Mouse (Mus musculus) ES-E14 (cell line): ENCODE data around the gene Dram2. TPM values are rescaled to one million over a fixed set of nuclear protein-coding genes. Genes with fewer than 3 reads are reported as not detected.

ENCODE experiments used
- DNase-seq: peaks from one replicate; pipeline ENCODE4 v3.0.0-alpha.2; 2013; ENCODE audit warnings: low read depth, low spot score
- H3K27ac ChIP-seq: 2 replicates; pipeline ENCODE4 v1.5.1; 2012; ENCODE audit warnings: low read depth, mild to moderate bottlenecking, low read length, moderate library complexity, mixed read lengths; ENCODE audit not compliant: poor library complexity, insufficient read depth, severe bottlenecking
- H3K36me3 ChIP-seq: 2 replicates; pipeline ENCODE4 v1.6.1; 2012; ENCODE audit warnings: mild to moderate bottlenecking, low read length, moderate library complexity, mixed read lengths; ENCODE audit not compliant: control insufficient read depth, poor library complexity, insufficient read depth, severe bottlenecking
- H3K4me1 ChIP-seq, 2 experiments: fragments of 150-350 bp in 1 of 2; sonication (generic) in 1 of 2; 2 replicates each; pipeline ENCODE4 v1.6.1; 2012; ENCODE audit warnings: low read length in 2 of 2, mild to moderate bottlenecking in 1 of 2, mixed read lengths in 1 of 2; ENCODE audit not compliant: control insufficient read depth in 2 of 2, insufficient read depth in 2 of 2, poor library complexity in 1 of 2
- H3K4me3 ChIP-seq, 2 experiments: fragments of 150-350 bp in 1 of 2; sonication (generic) in 1 of 2; 2 replicates each; pipeline ENCODE4 v1.5.1; 2012; ENCODE audit warnings: low read length in 2 of 2, low read depth in 1 of 2, mild to moderate bottlenecking in 1 of 2, mixed read lengths in 1 of 2; ENCODE audit not compliant: insufficient read depth in 1 of 2, poor library complexity in 1 of 2, severe bottlenecking in 1 of 2
- H3K9ac ChIP-seq: 2 replicates; pipeline ENCODE4 v1.6.1; 2012; ENCODE audit warnings: low read depth, mild to moderate bottlenecking, low read length, mixed read lengths; ENCODE audit not compliant: poor library complexity, insufficient read depth, severe bottlenecking
- H3K9me3 ChIP-seq: fragments of 150-350 bp; sonication (generic); 2 replicates; pipeline ENCODE4 v1.6.1; 2012; ENCODE audit warnings: low read depth, mild to moderate bottlenecking, low read length; ENCODE audit not compliant: control insufficient read depth, insufficient read depth
- CHD2 ChIP-seq: IDR thresholded peaks from 2 replicates; pipeline ENCODE4 v1.6.1; 2014; ENCODE audit warnings: mild to moderate bottlenecking, low read depth, low read length, inconsistent platforms
- HCFC1 ChIP-seq: IDR thresholded peaks from 2 replicates; pipeline ENCODE4 v1.6.1; 2012; ENCODE audit warnings: low read length, inconsistent platforms, borderline replicate concordance; ENCODE audit not compliant: insufficient read depth
- MAFK ChIP-seq: IDR thresholded peaks from 2 replicates; pipeline ENCODE4 v1.6.1; 2014; ENCODE audit warnings: mild to moderate bottlenecking, low read depth, low read length, inconsistent platforms; ENCODE audit not compliant: insufficient read depth
- ZC3H11A ChIP-seq: IDR thresholded peaks from 2 replicates; pipeline ENCODE4 v1.6.1; 2012; ENCODE audit warnings: low read depth, mild to moderate bottlenecking, inconsistent platforms, low read length, borderline replicate concordance
- ZNF384 ChIP-seq: IDR thresholded peaks from 2 replicates; pipeline ENCODE4 v1.6.1; 2012; ENCODE audit warnings: low read depth, low read length, inconsistent platforms
- in situ Hi-C, 2 experiments: fragments of 600-800 bp; cut with MboI; formaldehyde crosslinking; loops; one replicate each; pipeline ENCODE4 v1.15.1; 2025; ENCODE audit warnings: low sequenced_read_pairs in 2 of 2, inconsistent platforms in 1 of 2; ENCODE audit not compliant: unreplicated experiment in 2 of 2
- total RNA-seq: library from RNA; depleted of rRNA; stranded (reverse); fragments of 300-350 nt; gene quantifications from 2 replicates; pipeline ENCODE4 v1.2.3, GENCODE M21; 2012

Dram2 gene
- total RNA-seq, 1 experiment = 15.1 TPM

DNA sequence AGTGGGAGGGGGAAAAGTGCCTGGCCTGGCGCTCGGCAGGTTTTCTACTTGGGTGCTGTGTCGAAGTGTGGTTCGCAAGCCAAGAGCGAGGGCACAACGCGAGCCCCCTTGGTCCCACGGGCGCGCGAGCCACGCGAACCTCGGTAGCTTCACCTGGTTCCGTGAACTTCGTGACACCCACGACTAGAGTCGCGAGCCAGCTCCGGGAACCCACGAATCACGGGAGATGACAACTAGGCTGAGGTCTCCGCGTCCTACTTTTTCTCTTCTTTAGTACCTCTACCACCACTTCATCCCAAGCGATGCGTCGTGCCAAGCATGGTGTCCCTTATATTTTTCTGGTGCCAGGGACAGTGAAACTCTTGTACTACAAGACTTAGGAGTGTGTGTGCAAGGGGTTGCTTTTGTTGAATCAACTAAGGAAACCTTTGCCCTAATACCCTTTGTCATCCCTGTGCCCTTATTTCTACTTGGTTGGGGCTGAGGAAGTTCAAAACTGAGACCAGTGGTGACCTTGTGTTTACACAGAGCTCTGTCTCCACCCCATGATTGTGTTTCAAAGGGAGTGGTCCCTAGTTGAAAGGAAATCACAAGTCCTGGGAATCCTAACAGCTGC is 434 bp downstream of the Dram2 start:
- DNase-seq = peak; percentile 50
- Histone ChIP-seq H3K9ac (peak overlapping the region; percentile 80), H3K36me3 (no peaks in the 10 kb centered on the region), H3K27ac (peak overlapping the region; percentile 52), H3K4me3 (peak overlapping the region; percentile 87 to 90), H3K9me3 (no peaks in the 10 kb centered on the region), H3K4me1 (peaks cover 0 to 2% of the 10 kb centered on the region in 2 experiments; a peak in 1 of 4 replicates)
- in situ Hi-C loops = no loop called here
- TF ChIP-seq ZNF384 (no peak), MAFK (no peak), CHD2 (no peak), HCFC1 (no peak; the same call in 1 of the 2 replicates), ZC3H11A (no peak)

GRCm38 (mm10) chr3:106548971-106549370 is 1.4 kb downstream of the Dram2 start:
- Histone ChIP-seq H3K27ac (no peak overlapping the region), H3K4me3 (peak overlapping the region in 1 of 2 experiments; percentile 90; a peak in 2 of 4 replicates), H3K9ac (no peak overlapping the region), H3K4me1 (peaks cover 0 to 2% of the 10 kb centered on the region in 2 experiments; a peak in 1 of 4 replicates), H3K36me3 (no peaks in the 10 kb centered on the region), H3K9me3 (no peaks in the 10 kb centered on the region)
- TF ChIP-seq HCFC1 (no peak), ZNF384 (no peak), CHD2 (no peak), MAFK (no peak), ZC3H11A (no peak)
- in situ Hi-C loops = no loop called here
- DNase-seq = no peak

- Histone ChIP-seq H3K4me3 (no peak overlapping the region), H3K36me3 (no peaks in the 10 kb centered on the region), H3K27ac (no peak overlapping the region), H3K9ac (no peak overlapping the region), H3K4me1 (peaks cover 2% of the 10 kb centered on the region in 2 experiments; a peak in 2 of 4 replicates), H3K9me3 (no peaks in the 10 kb centered on the region)
- in situ Hi-C loops = no loop called here
- DNase-seq = no peak
- no peak for TF ChIP-seq MAFK
- no peak for TF ChIP-seq CHD2
- no peak for TF ChIP-seq ZNF384
- TF ChIP-seq ZC3H11A = no peak
- TF ChIP-seq HCFC1 = no peak
Observed at GRCm38 (mm10) chr3:106553411-106553810, 5.8 kb downstream of the Dram2 start.

- Histone ChIP-seq H3K4me1 (peaks cover 0 to 2% of the 10 kb centered on the region in 2 experiments; a peak in 1 of 4 replicates), H3K9me3 (no peaks in the 10 kb centered on the region), H3K4me3 (no peak overlapping the region), H3K9ac (no peak overlapping the region), H3K27ac (no peak overlapping the region), H3K36me3 (no peaks in the 10 kb centered on the region)
- in situ Hi-C loops = no loop called here
- TF ChIP-seq ZC3H11A (no peak), CHD2 (no peak), HCFC1 (no peak), MAFK (no peak), ZNF384 (no peak)
- no peak for DNase-seq
Observed at GRCm38 (mm10) chr3:106555743-106556250, 8.2 kb downstream of the Dram2 start.
